Mouse (Mus musculus) left cerebral cortex, postnatal 25 days (tissue): ENCODE data around the gene Gdf5. TPM values are rescaled to one million over a fixed set of nuclear protein-coding genes. Genes with fewer than 3 reads are reported as not detected.
A peak's percentile ranks its signal among the peaks of the same experiment; 100 is the strongest.

Experiments
- DNase-seq, 2 experiments: peaks; one replicate each; pipeline ENCODE4 v3.0.0; 2022; ENCODE audit warnings: low spot score in 2 of 2, mixed read lengths in 1 of 2
- intact Hi-C: fragments of 180-260 bp; cut with DNase I; formaldehyde crosslinking; loops from one replicate; pipeline ENCODE4 v1.15.1; 2025
- total RNA-seq, 2 experiments: library from RNA; stranded (reverse); gene quantifications; 2 replicates each; pipeline ENCODE4 v1.2.3; 2021

Gdf5 gene
- total RNA-seq: under 1 TPM in 1 of 2 experiments, not detected in 1; 0.23 TPM

GRCm38 (mm10) chr2:155945124-155945523, at the start of gene Gdf5:
Gene Gdf5 (minus strand): TSS chr2:155945367.
- DNase-seq: peak; percentile 43 to 78
- intact Hi-C loops: no loop called here

- intact Hi-C loops: no loop called here
- peak; percentile 15 to 57 for DNase-seq
Measured at GRCm38 (mm10) chr2:155991863-155992321, 46.7 kb upstream of the Gdf5 start.

GRCm38 (mm10) chr2:155991151-155991550, 46.0 kb upstream of the Gdf5 start:
- intact Hi-C loops: no loop called here
- DNase-seq: no peak

- no peak for DNase-seq
- intact Hi-C loops: no loop called here
Measured at GRCm38 (mm10) chr2:155989085-155989484, 43.9 kb upstream of the Gdf5 start.

GRCm38 (mm10) chr2:155987131-155987530, 42.0 kb upstream of the Gdf5 start:
- DNase-seq: no peak

GRCm38 (mm10) chr2:155985776-155986175, 40.6 kb upstream of the Gdf5 start:
- intact Hi-C loops: no loop called here
- DNase-seq: no peak

More at GRCm38 (mm10) chr2:155987131-155987530, 42.0 kb upstream of the Gdf5 start:
- intact Hi-C loops: no loop called here

- peak in 1 of 2 experiments; percentile 8 for DNase-seq
- intact Hi-C loops: no loop called here
Measured at GRCm38 (mm10) chr2:155979328-155979991, 34.3 kb upstream of the Gdf5 start.

GRCm38 (mm10) chr2:155974087-155974731, 29.0 kb upstream of the Gdf5 start:
- intact Hi-C loops: no loop called here
- peak in 1 of 2 experiments; percentile 16 for DNase-seq

GRCm38 (mm10) chr2:155973348-155973747, 28.2 kb upstream of the Gdf5 start:
- intact Hi-C loops: no loop called here
- no peak for DNase-seq

GRCm38 (mm10) chr2:155962991-155963390, 17.8 kb upstream of the Gdf5 start:
- DNase-seq: peak; percentile 31 to 59
- intact Hi-C loops: loop anchor here (5.0 to 10.0 kb wide), 2 partner anchors 179 to 322 kb away; partner anchors contain the start of genes Nfs1 and Romo1

- no peak for DNase-seq
- intact Hi-C loops: loop anchor here (5.0 to 10.0 kb wide), 2 partner anchors 180 to 323 kb away; partner anchors contain the start of genes Nfs1 and Romo1
Measured at GRCm38 (mm10) chr2:155961862-155962261, 16.7 kb upstream of the Gdf5 start.

GRCm38 (mm10) chr2:155959981-155960380, 14.8 kb upstream of the Gdf5 start:
- no peak for DNase-seq
- intact Hi-C loops: loop anchor here (5.0 to 10.0 kb wide), 2 partner anchors 182 to 325 kb away; partner anchors contain the start of genes Nfs1 and Romo1

- intact Hi-C loops: no loop called here
Measured at GRCm38 (mm10) chr2:155956134-155957059, 11.2 kb upstream of the Gdf5 start, which contains the start of gene Cep250. Gene Cep250 (plus strand): TSS chr2:155956458.

GRCm38 (mm10) chr2:155952006-155952405, 6.8 kb upstream of the Gdf5 start:
- intact Hi-C loops: no loop called here
- peak; percentile 47 to 80 for DNase-seq

More at GRCm38 (mm10) chr2:155956134-155957059, 11.2 kb upstream of the Gdf5 start, which contains the start of gene Cep250:
- DNase-seq: peak; percentile 90 to 91

- intact Hi-C loops: no loop called here
Measured at GRCm38 (mm10) chr2:155949362-155949761, 4.2 kb upstream of the Gdf5 start.

GRCm38 (mm10) chr2:155947390-155948002, 2.3 kb upstream of the Gdf5 start:
- no peak for DNase-seq
- intact Hi-C loops: no loop called here

More at GRCm38 (mm10) chr2:155949362-155949761, 4.2 kb upstream of the Gdf5 start:
- no peak for DNase-seq

GRCm38 (mm10) chr2:155946499-155946898, 1.3 kb upstream of the Gdf5 start:
- intact Hi-C loops: loop anchor here (1.0 kb wide), 1 partner anchor 98 kb away; no protein-coding TSS in a partner anchor

GRCm38 (mm10) chr2:155946069-155946468, 902 bp upstream of the Gdf5 start:
- intact Hi-C loops: loop anchor here (1.0 kb wide), 1 partner anchor 98 kb away; no protein-coding TSS in a partner anchor
- peak; percentile 47 to 73 for DNase-seq

More at GRCm38 (mm10) chr2:155946499-155946898, 1.3 kb upstream of the Gdf5 start:
- no peak for DNase-seq

GRCm38 (mm10) chr2:155945580-155945979, 413 bp upstream of the Gdf5 start:
- intact Hi-C loops: no loop called here
- no peak for DNase-seq
